Mouse (Mus musculus): Measurements from ENCODE around the gene Carns1. TPM values are rescaled to one million over a fixed set of nuclear protein-coding genes. Genes with fewer than 3 reads are reported as not detected.

Gene Carns1
- 16.4 TPM for polyA plus RNA-seq (2017; shearing (Covaris generic))

GRCm38 (mm10) chr19:4175368-4175947 is at the start of gene Carns1:
TSS of gene Carns1 (minus strand) at chr19:4175479.

DNA sequence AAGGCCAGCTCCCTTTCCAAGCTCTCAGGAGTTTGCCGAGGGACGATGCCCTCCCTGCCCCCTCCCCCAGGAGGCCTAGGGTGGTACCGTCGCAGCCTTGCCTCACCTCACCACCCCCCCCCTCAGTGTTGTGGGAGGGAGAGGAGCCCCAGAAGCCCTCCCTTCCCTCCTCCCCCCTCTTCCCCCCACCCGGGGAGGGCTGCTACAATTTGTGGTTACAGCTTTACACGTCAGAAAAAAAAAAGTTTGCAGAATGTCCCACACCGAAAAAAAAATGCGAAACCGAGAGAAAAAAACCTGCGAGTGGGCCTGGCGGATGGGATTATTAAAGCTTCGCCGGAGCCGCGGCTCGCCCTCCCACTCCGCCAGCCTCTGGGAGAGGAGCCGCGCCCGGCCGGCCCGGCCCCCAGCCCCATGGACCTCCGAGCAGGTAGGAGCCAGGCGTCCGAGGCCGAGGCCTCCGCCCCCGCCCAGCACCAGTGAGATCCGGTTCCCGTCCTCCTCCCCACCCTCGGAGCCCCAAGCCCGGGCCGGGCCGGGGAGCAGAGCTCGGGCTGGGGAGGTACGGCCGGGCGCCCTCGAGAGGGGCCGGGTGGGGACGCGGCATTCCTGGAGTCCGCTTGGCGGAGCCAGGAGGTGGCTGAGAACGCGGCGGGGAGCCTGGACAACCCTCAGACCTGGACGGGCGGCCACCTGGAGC is 38.9 kb upstream of the Carns1 start, which contains the start of the genes Clcf1 and AC109138.7:
TSS of gene Clcf1 (plus strand) at position 168 of the 700 bp plus-strand sequence.
TSS of gene AC109138.7 (plus strand) at position 287 of the 700 bp plus-strand sequence.

GRCm38 (mm10) chr19:4201291-4201909 is 26.1 kb upstream of the Carns1 start, which contains the start of gene Rad9a:
TSS of gene Rad9a (minus strand) at chr19:4201662.

GRCm38 (mm10) chr19:4191528-4192250 is 16.4 kb upstream of the Carns1 start, which contains the start of gene Ppp1ca:
TSS of gene Ppp1ca (plus strand) at chr19:4192065.

DNA sequence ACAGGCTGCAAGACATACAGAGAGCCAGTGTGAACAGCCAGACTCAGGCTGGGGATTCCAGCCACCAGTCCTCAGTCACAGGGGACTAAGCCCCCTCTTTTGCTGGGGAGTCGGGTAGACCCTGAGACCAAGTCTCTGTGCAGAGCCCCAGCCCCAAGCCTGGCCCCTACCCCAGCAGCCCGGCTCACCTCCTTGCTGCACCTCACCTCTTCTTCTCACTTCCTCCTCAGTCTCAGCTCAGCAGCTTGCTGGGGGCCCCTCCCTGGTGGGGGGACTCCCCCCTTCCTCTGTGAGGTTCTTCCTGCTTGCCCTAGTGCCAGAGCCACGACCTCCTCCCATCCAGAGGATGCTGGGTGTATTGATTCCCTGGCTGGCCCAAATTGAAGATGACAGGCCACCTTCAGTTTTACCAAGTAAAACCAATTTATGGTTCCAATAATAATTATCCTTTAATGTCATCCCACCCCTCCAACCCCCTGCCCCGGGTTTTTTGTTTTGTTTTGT is 15.6 kb upstream of the Carns1 start, which contains the start of gene Tbc1d10c:
TSS of gene Tbc1d10c (minus strand) at position 454 of the 504 bp plus-strand sequence.

DNA sequence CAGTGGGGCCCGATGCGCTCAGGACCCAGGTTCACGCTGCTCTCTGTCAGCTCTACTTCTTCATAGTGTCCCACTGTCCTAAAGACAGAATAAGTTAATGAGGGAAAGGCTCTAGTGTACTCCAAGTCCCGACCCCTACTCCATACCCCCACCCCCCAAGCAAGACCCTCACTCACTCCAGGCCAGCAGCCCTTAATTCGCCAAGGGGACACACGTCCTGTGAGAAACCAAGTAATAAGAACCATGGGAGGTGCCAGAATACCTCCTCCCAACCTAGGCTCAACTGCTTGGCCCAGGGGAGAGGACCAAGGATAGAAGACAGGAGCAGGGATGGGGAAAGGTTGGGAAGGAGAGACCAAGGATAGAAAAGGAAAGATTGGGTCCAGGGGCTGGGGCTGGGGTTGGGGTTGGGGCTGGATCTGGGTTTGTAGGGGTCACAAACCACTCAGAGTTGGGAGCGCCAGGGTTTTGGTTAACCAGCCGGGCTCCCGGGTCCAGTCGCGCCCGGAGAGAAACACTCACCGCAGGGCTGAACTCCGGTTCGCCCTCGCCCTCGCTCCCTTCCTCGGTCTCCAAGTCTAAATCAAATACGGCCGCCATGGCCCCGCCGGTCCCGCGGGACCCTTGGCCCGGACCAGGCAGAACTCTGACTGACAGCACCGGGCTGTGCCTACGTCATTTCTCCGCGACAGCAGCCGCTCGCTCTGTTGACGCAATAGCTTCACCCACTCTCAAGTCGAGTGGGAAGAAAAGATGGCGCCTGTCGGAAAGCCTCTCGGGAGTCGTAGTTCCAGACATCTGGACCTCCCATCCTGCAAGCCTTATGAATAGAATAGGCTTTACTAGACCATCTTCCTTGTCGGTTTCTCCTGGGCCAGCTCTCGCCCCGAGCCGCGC is 12.4 kb downstream of the Carns1 start, which contains the start of gene Rps6kb2:
TSS of gene Rps6kb2 (minus strand) at position 709 of the 897 bp plus-strand sequence.

GRCm38 (mm10) chr19:4153232-4153654 is 22.0 kb downstream of the Carns1 start, which contains the start of gene Ptprcap:
TSS of gene Ptprcap (plus strand) at chr19:4153604.

GRCm38 (mm10) chr19:4148491-4148806 is 26.8 kb downstream of the Carns1 start, which contains the start of gene Coro1b:
TSS of gene Coro1b (plus strand) at chr19:4148619.

GRCm38 (mm10) chr19:4143759-4144268 is 31.5 kb downstream of the Carns1 start, which contains the start of gene Cabp4:
TSS of gene Cabp4 (minus strand) at chr19:4144033.

GRCm38 (mm10) chr19:4139446-4139845 is 35.8 kb downstream of the Carns1 start, which contains the start of gene Gpr152:
TSS of gene Gpr152 (plus strand) at chr19:4139787.

DNA sequence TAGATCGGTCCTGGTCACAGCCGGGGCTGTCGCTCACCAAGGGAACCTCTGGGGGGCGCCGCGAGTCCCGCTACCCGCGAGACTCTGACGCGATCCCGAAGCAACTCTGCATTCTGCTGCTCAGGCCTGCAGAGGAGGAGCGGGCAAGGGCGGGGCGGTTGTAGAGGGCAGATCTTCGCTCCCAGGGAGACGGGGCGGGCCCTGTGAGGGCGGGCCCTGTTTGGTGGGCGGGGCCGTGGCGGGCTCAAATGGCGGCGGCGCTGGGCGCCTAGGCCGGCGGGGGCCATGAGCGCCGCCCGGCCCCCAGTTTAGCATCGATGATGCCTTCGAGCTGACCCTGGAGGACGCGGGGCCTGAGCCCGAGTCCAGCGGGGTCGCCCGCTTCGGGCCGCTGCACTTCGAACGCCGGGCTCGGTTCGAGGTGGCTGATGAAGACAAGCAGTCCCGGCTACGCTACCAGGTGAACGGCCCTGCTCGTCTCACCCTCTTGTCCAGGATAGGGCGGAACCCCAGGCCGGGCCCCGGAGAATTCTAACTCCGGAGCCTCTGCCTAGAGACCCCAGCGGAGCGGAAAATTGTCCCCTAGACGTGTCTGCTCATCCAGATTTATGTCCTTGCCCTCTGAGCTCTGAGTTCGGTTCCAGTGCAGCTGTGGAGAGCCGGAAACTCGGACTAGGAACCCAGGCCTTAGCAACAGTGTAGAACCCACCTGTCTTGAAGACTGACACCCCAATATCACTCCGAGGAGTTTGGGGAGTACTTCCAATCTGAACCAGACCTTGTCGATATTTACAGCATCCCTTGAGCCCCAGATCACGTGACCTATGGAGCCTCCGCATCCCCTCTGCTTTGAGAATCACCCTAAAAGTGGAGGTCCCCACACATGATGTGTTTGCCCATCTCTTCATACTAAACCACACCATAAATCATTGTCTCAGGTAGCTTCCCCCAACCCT is 49.3 kb downstream of the Carns1 start, which contains the start of gene Aip:
TSS of gene Aip (minus strand) at position 118 of the 956 bp plus-strand sequence.

Other genes with a start within 250 kb of the Carns1 start
- 0.95 TPM for gene Aldh3b1, start 245.7 kb downstream of the Carns1 start, polyA plus RNA-seq (2017; shearing (Covaris generic))
- gene Unc93b1, start 240.3 kb downstream of the Carns1 start, polyA plus RNA-seq (2017; shearing (Covaris generic)), result 71.9 TPM
- not detected for gene Aldh3b3, start 216.8 kb downstream of the Carns1 start, polyA plus RNA-seq (2017; shearing (Covaris generic))
- not detected for gene Aldh3b2, start 203.2 kb downstream of the Carns1 start, polyA plus RNA-seq (2017; shearing (Covaris generic))
- gene Acy3, start 188.9 kb downstream of the Carns1 start, polyA plus RNA-seq (2017; shearing (Covaris generic)), result 0.88 TPM
- not detected for gene Tbx10, start 182.7 kb downstream of the Carns1 start, polyA plus RNA-seq (2017; shearing (Covaris generic))
- 12.2 TPM for gene Nudt8, start 174.9 kb downstream of the Carns1 start, polyA plus RNA-seq (2017; shearing (Covaris generic))
- gene Gm49405, start 174.9 kb downstream of the Carns1 start, polyA plus RNA-seq (2017; shearing (Covaris generic)), result 1.6 TPM
- gene Doc2g, start 172.2 kb downstream of the Carns1 start, polyA plus RNA-seq (2017; shearing (Covaris generic)), result 2.9 TPM
- gene Ndufv1, start 162.7 kb downstream of the Carns1 start, polyA plus RNA-seq (2017; shearing (Covaris generic)), result 167 TPM
- gene Gstp1, start 137.5 kb downstream of the Carns1 start, polyA plus RNA-seq (2017; shearing (Covaris generic)), result 661 TPM
- gene Gstp2, start 129.5 kb downstream of the Carns1 start, polyA plus RNA-seq (2017; shearing (Covaris generic)), result 1.1 TPM
- 111 TPM for gene Gstp3, start 115.9 kb downstream of the Carns1 start, polyA plus RNA-seq (2017; shearing (Covaris generic))
- not detected for gene Cabp2, start 93.9 kb downstream of the Carns1 start, polyA plus RNA-seq (2017; shearing (Covaris generic))
- 1,056 TPM for gene Cdk2ap2, start 78.3 kb downstream of the Carns1 start, polyA plus RNA-seq (2017; shearing (Covaris generic))
- gene Pitpnm1, start 75.5 kb downstream of the Carns1 start, polyA plus RNA-seq (2017; shearing (Covaris generic)), result 397 TPM
- 213 TPM for gene Aip, start 49.6 kb downstream of the Carns1 start, polyA plus RNA-seq (2017; shearing (Covaris generic))
- gene Gpr152, start 35.7 kb downstream of the Carns1 start, polyA plus RNA-seq (2017; shearing (Covaris generic)), result not detected
- 0.57 TPM for gene Cabp4, start 31.4 kb downstream of the Carns1 start, polyA plus RNA-seq (2017; shearing (Covaris generic))
- 481 TPM for gene Coro1b, start 26.9 kb downstream of the Carns1 start, polyA plus RNA-seq (2017; shearing (Covaris generic))
- 1,670 TPM for gene Ptprcap, start 21.9 kb downstream of the Carns1 start, polyA plus RNA-seq (2017; shearing (Covaris generic))
- 55.9 TPM for gene Rps6kb2, start 12.1 kb downstream of the Carns1 start, polyA plus RNA-seq (2017; shearing (Covaris generic))
- 953 TPM for gene Tbc1d10c, start 15.8 kb upstream of the Carns1 start, polyA plus RNA-seq (2017; shearing (Covaris generic))
- 1,322 TPM for gene Ppp1ca, start 16.6 kb upstream of the Carns1 start, polyA plus RNA-seq (2017; shearing (Covaris generic))
- 86.2 TPM for gene Rad9a, start 26.2 kb upstream of the Carns1 start, polyA plus RNA-seq (2017; shearing (Covaris generic))
- 30.2 TPM for gene Clcf1, start 38.8 kb upstream of the Carns1 start, polyA plus RNA-seq (2017; shearing (Covaris generic))
- gene AC109138.7, start 38.9 kb upstream of the Carns1 start, polyA plus RNA-seq (2017; shearing (Covaris generic)), result not detected
- gene Pold4, start 56.4 kb upstream of the Carns1 start, polyA plus RNA-seq (2017; shearing (Covaris generic)), result 125 TPM
- 0.82 TPM for gene Ssh3, start 93.7 kb upstream of the Carns1 start, polyA plus RNA-seq (2017; shearing (Covaris generic))
- gene Ankrd13d, start 107.7 kb upstream of the Carns1 start, polyA plus RNA-seq (2017; shearing (Covaris generic)), result 3.1 TPM
- gene Grk2, start 130.7 kb upstream of the Carns1 start, polyA plus RNA-seq (2017; shearing (Covaris generic)), result 64.8 TPM
- gene Kdm2a, start 222.8 kb upstream of the Carns1 start, polyA plus RNA-seq (2017; shearing (Covaris generic)), result 55.9 TPM